Mouse (Mus musculus): ENCODE data around the gene Plekhj1. TPM values are rescaled to one million over a fixed set of nuclear protein-coding genes. Genes with fewer than 3 reads are reported as not detected.

The Plekhj1 gene
- polyA plus RNA-seq, 1 experiment, result 39.3 TPM

DNA sequence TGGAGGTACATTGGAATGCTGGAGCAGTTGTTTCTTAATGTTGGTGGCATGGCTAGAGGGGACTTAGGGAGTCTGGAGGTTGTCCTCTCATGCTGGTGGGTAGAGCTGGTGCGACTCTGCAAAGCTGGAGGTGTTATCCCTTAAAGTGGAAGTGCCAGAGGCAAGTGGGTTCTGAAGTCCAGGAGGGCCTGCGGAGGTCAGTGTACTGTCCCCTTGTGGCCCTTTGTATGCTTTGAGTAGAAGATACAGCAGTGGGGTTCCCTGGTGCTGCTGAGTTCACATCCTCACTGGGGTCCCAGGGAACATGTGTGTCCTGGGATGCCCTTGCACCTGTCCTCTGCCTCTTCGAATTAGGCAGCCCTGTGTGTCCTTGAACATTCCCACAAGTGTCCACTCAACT, 42.3 kb downstream of the Plekhj1 start:
- peak; percentile 30 for DNase-seq
- Histone ChIP-seq H3K27me3 (replicated peaks; ENCODE audit: control insufficient read depth, insufficient read depth, low read length) (no peaks in the 10 kb centered on the region), H3K4me3 (ENCODE audit: insufficient read depth, low read depth, low read length) (peak overlapping the region; percentile 84), H3K36me3 (ENCODE audit: control insufficient read depth, insufficient read depth, low read length) (no peaks in the 10 kb centered on the region), H3K4me1 (ENCODE audit: control insufficient read depth, insufficient read depth, low read length) (peaks cover 46% of the 10 kb centered on the region), H3K27ac (ENCODE audit: insufficient read depth, low read depth, low read length) (no peak overlapping the region)
- TF ChIP-seq CTCF (conservative IDR thresholded peaks at IDR 0.05; ENCODE audit: insufficient read depth, insufficient read length, low read depth, low read length) (peak; percentile 31; the same call in 1 of the 2 replicates), POLR2A (IDR thresholded peaks at IDR 0.05; ENCODE audit: low read depth, low read length) (no peak)
- WGBS, result 8% methylated on average over 3 of the region's 3 CpGs

DNA sequence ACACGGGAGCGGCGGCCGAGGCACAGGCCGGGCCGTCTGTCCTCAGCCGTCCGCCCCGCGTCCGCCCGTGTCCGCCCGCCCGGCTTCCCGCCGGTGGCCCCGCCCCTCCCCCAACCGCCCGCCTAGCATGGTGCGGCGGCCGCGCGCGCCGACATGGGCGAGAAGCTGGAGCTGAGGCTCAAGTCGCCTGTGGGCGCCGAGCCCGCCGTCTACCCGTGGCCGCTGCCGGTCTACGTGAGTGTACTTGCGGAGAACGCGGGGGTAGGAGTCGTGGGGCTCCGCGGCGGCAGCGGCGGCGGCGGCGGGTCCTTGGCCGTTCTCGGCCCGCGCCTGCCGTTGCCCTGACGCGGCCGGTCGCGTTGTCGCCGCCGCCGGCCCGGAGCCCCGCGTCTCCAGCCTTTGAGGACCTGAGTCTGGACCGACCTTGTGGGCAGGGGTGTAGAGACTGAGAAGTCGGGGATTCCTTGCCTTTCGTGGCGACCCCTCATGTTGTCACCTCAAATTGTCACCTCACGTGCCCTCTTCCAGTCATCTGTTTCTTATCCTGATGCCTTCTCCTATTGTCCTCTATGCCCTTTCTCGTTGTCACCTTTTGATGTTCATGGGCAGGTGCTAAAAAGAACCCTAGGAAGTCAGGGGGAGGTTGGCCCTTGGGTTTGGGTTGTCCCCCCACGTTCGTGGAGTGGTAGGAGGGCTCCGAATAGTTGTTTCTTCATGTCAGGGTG, 43.0 kb downstream of the Plekhj1 start:
- 1% methylated on average over 75 of the region's 75 CpGs for WGBS
- Histone ChIP-seq H3K4me1 (ENCODE audit: control insufficient read depth, insufficient read depth, low read length) (peaks cover 39% of the 10 kb centered on the region), H3K36me3 (ENCODE audit: control insufficient read depth, insufficient read depth, low read length) (no peaks in the 10 kb centered on the region), H3K27ac (ENCODE audit: insufficient read depth, low read depth, low read length) (peak overlapping the region; percentile 40), H3K4me3 (ENCODE audit: insufficient read depth, low read depth, low read length) (peak overlapping the region; percentile 84), H3K27me3 (replicated peaks; ENCODE audit: control insufficient read depth, insufficient read depth, low read length) (no peaks in the 10 kb centered on the region)
- no peak for TF ChIP-seq CTCF (conservative IDR thresholded peaks at IDR 0.05; ENCODE audit: insufficient read depth, insufficient read length, low read depth, low read length)
- no peak for TF ChIP-seq POLR2A (IDR thresholded peaks at IDR 0.05; ENCODE audit: low read depth, low read length)
- DNase-seq, result no peak

DNA sequence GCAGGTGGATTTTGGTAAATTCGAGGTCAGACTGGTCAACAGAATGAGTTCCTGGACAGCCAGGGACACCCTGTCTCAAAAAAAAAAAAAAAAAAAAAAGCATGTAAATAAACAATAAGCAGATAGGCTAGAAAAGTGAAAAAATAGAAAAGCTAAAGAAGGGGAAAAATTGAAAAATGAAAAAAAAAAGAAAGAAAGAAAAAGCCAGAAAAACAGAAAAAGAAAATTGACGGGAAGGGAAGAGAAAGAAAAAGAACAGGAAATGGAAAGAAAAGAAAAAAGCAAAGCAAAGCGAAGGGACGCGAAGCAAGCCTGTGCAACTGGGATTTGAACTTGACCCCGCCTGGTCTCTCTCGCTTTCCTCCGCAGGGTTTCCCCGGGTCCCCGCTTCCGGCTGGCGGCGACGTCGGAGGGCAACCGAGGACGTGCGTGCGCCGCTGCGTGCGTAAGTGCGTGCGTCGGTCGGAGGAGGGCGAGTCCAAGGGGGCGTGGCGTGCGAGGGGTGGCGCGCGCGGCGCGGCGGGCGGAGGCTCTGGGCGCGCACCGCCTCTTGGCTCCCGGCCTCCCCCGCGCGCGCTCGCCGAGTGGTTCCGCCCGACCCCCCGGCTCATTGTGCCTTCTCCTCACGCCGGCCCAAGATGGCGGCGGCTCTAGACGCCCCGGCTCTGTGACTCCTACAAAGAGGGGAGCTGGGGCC, 43.7 kb downstream of the Plekhj1 start, which contains the start of gene Dot1l:
TSS of gene Dot1l (plus strand) at position 613 of the 697 bp plus-strand sequence.
- Histone ChIP-seq H3K36me3 (ENCODE audit: control insufficient read depth, insufficient read depth, low read length) (no peaks in the 10 kb centered on the region), H3K4me1 (ENCODE audit: control insufficient read depth, insufficient read depth, low read length) (peaks cover 39% of the 10 kb centered on the region), H3K27me3 (replicated peaks; ENCODE audit: control insufficient read depth, insufficient read depth, low read length) (no peaks in the 10 kb centered on the region), H3K27ac (ENCODE audit: insufficient read depth, low read depth, low read length) (peak within 1 kb of the TSS; percentile 40), H3K4me3 (ENCODE audit: insufficient read depth, low read depth, low read length) (peak within 1 kb of the TSS; percentile 84)
- peak; percentile 98 for DNase-seq
- WGBS, result 1% methylated on average over 57 of the region's 57 CpGs
- TF ChIP-seq POLR2A (IDR thresholded peaks at IDR 0.05; ENCODE audit: low read depth, low read length) (no peak), CTCF (conservative IDR thresholded peaks at IDR 0.05; ENCODE audit: insufficient read depth, insufficient read length, low read depth, low read length) (no peak)

DNA sequence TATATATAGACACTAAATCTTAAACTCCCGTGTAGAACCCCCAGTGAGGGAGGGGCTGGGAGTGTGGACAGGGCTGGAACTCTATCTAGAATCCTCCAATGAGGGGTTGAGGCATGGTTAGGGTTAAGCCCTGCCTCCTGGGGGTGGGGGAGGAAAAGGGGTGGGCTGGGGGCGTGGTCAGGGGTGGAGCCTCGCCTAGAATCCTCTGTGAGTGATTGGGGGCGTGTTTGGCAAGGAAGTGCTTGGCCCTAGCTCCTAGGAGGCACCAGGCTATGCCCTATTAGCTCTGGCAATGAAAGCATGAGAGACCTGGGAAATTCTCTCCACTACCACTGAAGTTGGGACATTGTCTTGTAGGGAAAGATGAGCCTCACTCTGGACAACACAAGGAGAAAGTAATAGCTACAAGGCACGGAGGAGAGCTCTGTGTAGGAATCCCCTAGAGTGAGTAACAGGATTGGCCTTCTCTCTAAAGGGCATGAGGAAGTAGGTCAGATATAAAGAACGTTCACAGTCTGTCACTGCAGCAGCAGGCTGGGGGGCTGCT, 46.3 kb downstream of the Plekhj1 start:
- Histone ChIP-seq H3K27me3 (replicated peaks; ENCODE audit: control insufficient read depth, insufficient read depth, low read length) (no peaks in the 10 kb centered on the region), H3K4me3 (ENCODE audit: insufficient read depth, low read depth, low read length) (no peak overlapping the region), H3K27ac (ENCODE audit: insufficient read depth, low read depth, low read length) (peak overlapping the region; percentile 80), H3K4me1 (ENCODE audit: control insufficient read depth, insufficient read depth, low read length) (peaks cover 20% of the 10 kb centered on the region), H3K36me3 (ENCODE audit: control insufficient read depth, insufficient read depth, low read length) (no peaks in the 10 kb centered on the region)
- 2% methylated on average over 6 of the region's 6 CpGs for WGBS
- peak; percentile 87 for DNase-seq
- TF ChIP-seq CTCF (conservative IDR thresholded peaks at IDR 0.05; ENCODE audit: insufficient read depth, insufficient read length, low read depth, low read length) (no peak), POLR2A (IDR thresholded peaks at IDR 0.05; ENCODE audit: low read depth, low read length) (no peak)

DNA sequence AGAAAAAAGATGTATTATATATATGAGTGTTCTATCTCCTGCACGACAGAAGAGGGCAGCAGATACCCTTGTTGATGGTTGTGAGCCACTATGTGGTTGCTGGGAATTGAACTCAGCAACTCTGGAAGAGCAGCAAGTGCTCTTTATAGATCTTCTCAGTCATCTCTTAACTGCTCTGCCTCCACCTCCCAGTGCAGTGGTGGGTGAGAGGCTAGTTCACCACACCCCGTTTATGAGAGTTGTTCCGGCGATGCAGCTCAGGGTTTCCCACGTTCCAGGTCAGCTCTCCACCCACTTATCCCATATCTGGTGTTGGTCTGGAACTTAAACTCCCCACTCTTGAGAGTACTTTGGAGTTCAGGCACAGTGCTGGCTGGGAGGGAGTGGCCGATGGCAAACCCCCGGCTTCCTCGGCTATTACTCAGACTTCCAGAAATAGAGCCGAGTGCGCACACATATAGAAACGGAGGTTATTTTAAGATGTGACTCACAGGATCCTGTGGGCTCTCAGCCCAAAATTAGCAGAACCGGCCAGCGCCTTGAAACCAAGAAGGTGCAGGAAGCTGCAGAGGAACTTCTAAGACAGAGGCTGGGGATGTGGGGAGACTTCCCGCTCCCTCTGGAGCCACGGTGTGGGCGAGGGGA, 47.1 kb downstream of the Plekhj1 start:
- WGBS, result 7% methylated on average over 16 of the region's 16 CpGs

DNA sequence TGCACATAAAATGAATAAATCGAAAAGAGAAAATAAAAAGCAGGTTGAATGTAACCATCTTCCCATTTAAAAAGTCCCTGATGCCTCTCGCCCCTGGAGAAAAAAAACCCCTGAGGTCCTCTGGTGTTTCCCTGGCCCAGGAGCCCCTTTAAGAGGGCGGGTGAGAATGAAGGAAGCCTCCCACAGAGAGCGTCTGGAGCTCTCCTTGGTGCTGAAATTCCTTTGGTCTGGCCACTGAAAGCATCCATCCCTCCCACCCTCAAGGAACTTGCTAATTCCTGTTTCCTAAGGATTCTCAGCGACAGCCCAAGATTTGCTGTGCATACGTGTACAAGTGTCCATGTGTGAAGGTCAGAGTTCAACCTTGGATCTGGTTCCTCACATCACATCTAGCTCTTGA, 49.8 kb downstream of the Plekhj1 start:
- TF ChIP-seq CTCF (conservative IDR thresholded peaks at IDR 0.05; ENCODE audit: insufficient read depth, insufficient read length, low read depth, low read length), result no peak
- 7% methylated on average over 6 of the region's 6 CpGs for WGBS
- Histone ChIP-seq H3K27me3 (replicated peaks; ENCODE audit: control insufficient read depth, insufficient read depth, low read length) (no peaks in the 10 kb centered on the region), H3K4me1 (ENCODE audit: control insufficient read depth, insufficient read depth, low read length) (peaks cover 11% of the 10 kb centered on the region), H3K27ac (ENCODE audit: insufficient read depth, low read depth, low read length) (no peak overlapping the region), H3K36me3 (ENCODE audit: control insufficient read depth, insufficient read depth, low read length) (no peaks in the 10 kb centered on the region), H3K4me3 (ENCODE audit: insufficient read depth, low read depth, low read length) (no peak overlapping the region)
- peak; percentile 72 for DNase-seq

More for the DNA sequence above, 47.1 kb downstream of the Plekhj1 start:
- TF ChIP-seq CTCF (conservative IDR thresholded peaks at IDR 0.05; ENCODE audit: insufficient read depth, insufficient read length, low read depth, low read length) (peak; percentile 54), POLR2A (IDR thresholded peaks at IDR 0.05; ENCODE audit: low read depth, low read length) (no peak)
- no peaks in the 10 kb centered on the region for H3K36me3 ChIP-seq (ENCODE audit: control insufficient read depth, insufficient read depth, low read length)
- no peaks in the 10 kb centered on the region for H3K27me3 ChIP-seq (replicated peaks; ENCODE audit: control insufficient read depth, insufficient read depth, low read length)
- peaks cover 12% of the 10 kb centered on the region for H3K4me1 ChIP-seq (ENCODE audit: control insufficient read depth, insufficient read depth, low read length)
- H3K4me3 ChIP-seq (ENCODE audit: insufficient read depth, low read depth, low read length), result no peak overlapping the region
- peak overlapping the region; percentile 52 for H3K27ac ChIP-seq (ENCODE audit: insufficient read depth, low read depth, low read length)
- peak; percentile 80 for DNase-seq
